Mouse (Mus musculus) mature B cell (primary cell): ENCODE measurements around the gene Ipo4.

Source experiments
- in situ Hi-C: fragments of 300-500 bp; cut with MboI; formaldehyde crosslinking; loops from 2 replicates; pipeline ENCODE4 v1.14.3; 2019

Ipo4 gene

DNA sequence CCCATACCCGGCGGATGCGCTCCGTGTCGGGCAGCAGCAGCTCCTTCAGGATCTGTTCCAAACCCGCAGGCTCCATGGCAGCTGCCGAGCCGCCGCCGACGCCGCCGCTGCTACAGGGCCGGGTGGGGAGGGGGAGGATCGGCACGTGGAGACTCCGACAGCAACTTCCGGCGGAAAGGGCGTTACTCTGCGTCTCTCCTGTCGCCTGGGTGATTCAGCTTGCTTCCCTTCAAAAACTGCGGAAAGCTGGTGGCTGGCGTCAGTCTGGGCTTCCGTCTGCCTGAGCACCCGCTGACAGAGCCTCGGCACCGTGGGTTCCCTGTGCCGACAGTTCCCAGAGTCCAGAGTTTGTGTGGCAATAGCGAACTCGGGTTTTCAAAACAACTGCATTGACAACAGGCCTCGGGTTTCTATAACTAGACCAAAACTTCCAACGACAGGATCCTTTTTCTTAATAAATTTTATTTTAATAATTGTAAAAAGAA lies at the start of gene Ipo4:
Gene Ipo4 (minus strand): TSS at position 435 of the 485 bp plus-strand sequence.
- in situ Hi-C loops: loop anchor here (5.0 kb wide), 1 partner anchor 117 kb away; no protein-coding TSS in a partner anchor

GRCm38 (mm10) chr14:55682118-55682493 lies 46.3 kb upstream of the Ipo4 start:
- in situ Hi-C loops: loop anchor here (5.0 kb wide), 1 partner anchor 60 kb away; no protein-coding TSS in a partner anchor

DNA sequence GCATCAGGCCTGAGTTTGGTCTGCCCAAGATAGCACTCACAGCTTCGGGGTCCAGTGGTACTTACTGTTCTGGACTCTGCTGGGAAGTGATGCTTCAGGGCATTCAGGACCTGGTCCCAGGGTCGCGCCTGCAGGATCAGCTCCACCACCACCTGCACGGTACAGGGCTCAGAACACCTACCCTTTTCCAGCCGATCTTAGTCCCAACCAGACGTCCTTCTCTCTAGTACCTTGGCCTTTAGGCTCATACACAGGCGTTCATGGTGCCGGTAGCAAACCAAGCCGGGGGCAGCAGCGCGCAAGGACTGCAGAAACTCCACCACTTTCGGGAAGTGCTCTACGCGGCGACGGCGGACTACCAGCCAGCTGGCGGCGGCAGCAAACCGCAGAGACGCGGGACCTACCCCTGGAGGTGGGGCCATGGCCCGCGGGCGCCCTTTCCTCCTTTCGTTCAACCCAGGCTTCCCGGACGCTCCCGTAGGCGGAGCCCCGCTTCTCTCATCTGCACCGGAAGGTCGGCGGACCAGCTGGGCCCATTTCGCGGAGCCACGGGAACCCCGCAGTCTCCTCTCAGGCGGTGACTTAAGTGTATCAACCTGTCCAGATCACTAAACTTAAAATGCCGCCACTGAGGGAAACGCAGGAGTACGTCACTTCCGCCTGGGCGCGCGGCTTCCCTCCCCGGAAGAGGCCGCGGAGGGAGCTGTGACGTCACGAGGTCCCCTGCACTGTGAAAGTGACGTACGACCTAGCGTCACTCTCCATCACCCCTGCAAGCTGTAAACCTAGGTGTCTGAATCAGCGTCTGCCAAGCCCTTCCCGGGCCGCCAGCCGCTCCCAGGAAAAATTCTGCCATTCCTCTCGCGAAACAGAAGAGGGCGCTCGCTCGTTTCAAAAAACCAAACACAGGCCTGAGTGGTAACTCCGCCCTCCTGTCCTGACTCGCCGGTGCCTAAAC lies 45.7 kb upstream of the Ipo4 start, which contains the start of gene Tinf2:
Gene Tinf2 (minus strand): TSS at position 661 of the 958 bp plus-strand sequence.
- in situ Hi-C loops: loop anchor here (5.0 kb wide), 1 partner anchor 61 kb away; no protein-coding TSS in a partner anchor

- in situ Hi-C loops: no loop called here
Measured at GRCm38 (mm10) chr14:55677615-55678014, 41.9 kb upstream of the Ipo4 start.

GRCm38 (mm10) chr14:55672741-55673060 lies 36.9 kb upstream of the Ipo4 start:
- in situ Hi-C loops: no loop called here

DNA sequence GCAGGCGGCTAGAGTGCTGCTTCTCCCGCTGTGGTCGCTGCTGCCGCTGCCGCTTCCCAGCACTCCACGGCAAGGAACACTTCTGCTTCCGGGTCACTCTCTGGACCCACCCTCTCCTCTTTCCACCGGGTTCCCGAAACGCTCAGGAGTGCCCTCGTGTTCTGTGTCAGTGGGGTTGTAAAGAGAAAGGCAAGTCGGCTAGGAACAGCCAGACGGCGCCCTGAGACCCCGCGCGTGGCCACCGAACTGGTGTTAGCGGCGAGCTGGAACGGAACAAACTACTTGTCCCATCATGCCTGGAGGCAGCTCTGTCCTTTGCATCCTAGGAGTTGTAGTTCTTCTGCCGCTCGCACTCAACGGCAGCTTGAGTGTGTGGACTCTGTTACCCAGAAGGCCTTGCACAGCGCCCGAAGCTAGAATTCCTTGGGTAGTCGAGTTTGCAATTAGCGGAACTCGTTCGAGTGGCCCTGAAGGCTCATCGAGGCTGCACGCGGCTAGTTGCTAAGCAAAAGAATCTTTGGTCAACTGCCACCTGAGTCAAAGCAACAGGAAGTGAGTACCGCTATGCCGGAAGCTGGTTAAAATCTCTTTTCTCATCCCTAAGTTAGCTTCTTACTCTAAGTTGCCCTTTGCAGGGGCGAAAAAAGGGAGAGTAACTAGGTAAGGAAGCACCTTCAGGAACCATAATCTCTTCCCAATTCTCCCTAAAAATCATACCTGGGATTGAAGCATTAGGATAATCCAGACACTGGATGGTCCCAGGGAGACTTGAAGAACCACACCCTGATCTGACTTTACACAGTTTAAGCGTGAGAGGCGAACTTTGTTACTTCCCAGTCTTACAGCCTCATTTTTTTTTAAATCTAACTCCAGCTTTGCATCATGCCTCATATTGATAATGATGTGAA lies 36.3 kb upstream of the Ipo4 start, which contains the start of the genes Gmpr2 and Nedd8:
Gene Gmpr2 (plus strand): TSS at position 109 of the 908 bp plus-strand sequence.
Gene Nedd8 (minus strand): TSS at position 292 of the 908 bp plus-strand sequence.
- in situ Hi-C loops: no loop called here

- in situ Hi-C loops: no loop called here
Measured at GRCm38 (mm10) chr14:55671486-55671832, 35.7 kb upstream of the Ipo4 start.

GRCm38 (mm10) chr14:55660636-55661035 lies 24.9 kb upstream of the Ipo4 start:
- in situ Hi-C loops: no loop called here

- in situ Hi-C loops: no loop called here
Measured at GRCm38 (mm10) chr14:55659960-55660573, 24.3 kb upstream of the Ipo4 start, which contains the start of gene Mdp1. TSS of gene Mdp1 (minus strand) at chr14:55660508.

GRCm38 (mm10) chr14:55658011-55658410 lies 22.3 kb upstream of the Ipo4 start:
- in situ Hi-C loops: no loop called here

- in situ Hi-C loops: no loop called here
Measured at GRCm38 (mm10) chr14:55656935-55657334, 21.2 kb upstream of the Ipo4 start.

- in situ Hi-C loops: no loop called here
Measured at GRCm38 (mm10) chr14:55651528-55651927, 15.8 kb upstream of the Ipo4 start.

- in situ Hi-C loops: no loop called here
Measured at GRCm38 (mm10) chr14:55649884-55650283, 14.1 kb upstream of the Ipo4 start, which contains the start of gene Tssk4. TSS of gene Tssk4 (plus strand) at chr14:55650184.

DNA sequence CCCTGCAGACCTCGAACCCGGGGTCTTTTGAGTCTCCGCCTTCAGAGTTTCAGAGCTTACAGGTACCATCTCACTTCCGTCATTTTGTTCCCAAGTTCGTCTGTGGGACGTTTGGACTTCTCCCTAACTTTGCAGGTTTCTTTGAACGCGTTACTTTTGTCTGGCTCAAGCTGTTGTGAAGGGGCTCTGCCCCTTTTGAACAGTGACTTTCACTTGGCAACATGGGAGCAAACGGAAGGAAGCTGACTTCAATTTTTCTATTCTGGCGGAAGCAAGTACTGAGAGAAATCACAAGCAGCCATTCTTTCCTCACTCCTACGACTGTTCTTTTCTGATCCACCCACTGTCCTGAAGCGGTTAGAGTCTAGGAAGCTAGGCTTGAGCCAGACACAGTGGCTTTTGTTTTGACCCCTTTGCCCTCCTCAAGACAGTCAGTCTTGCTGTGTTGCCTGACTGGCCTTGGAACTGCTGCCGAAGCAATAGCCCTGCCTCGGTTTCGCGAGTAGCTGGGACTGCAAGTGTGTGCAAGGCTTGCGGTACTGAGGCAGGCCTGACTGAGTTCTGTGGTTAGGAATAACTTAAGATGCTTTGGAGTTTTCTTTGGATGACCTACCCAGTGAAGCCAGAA lies 8.6 kb upstream of the Ipo4 start:
- in situ Hi-C loops: no loop called here

DNA sequence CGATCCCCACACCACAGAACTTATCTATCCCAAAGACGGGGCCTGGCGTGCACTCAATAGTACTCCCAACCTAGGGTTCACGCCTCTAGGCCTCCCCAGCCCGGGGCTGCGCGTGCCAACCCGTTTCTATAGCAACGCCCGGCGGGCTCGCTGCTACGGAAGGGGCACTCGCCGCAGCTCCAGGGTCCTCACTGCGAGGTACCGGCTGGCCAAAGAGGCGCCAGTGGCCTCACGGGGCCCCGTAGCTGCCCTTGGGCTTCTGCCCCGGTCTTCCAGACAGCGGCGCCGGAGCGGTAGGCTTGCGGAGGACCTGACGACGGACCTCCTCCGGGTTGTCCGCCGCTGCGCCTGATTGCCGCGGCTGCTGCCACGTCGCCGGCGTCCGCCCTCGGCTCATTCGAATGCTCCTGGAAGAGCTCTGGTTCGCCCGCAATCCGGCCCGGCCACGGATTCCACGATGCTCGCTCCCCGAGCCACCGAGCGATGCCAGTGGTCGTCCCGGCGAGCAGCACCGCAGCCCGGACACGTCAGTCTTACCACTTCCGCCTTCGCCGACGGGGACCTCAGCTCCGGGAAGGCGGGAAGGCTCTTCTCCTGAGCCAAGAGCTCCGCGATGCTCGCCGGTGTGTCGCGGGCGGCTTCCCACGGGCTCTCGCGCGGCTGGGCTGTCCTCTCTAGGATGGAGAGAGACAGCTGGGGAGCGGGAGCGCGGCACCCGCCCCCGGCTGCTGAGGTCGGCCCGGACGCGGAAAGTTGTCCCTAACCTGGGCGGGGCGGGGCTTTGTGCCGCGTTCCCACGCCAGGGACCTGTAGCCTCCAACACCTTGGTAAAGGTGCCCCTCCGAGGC lies 7.5 kb upstream of the Ipo4 start, which contains the start of gene Tm9sf1:
Gene Tm9sf1 (minus strand): TSS at position 747 of the 848 bp plus-strand sequence.
- in situ Hi-C loops: no loop called here

- in situ Hi-C loops: no loop called here
Measured at GRCm38 (mm10) chr14:55642679-55643059, 6.9 kb upstream of the Ipo4 start.

GRCm38 (mm10) chr14:55641291-55641690 lies 5.5 kb upstream of the Ipo4 start:
- in situ Hi-C loops: no loop called here

GRCm38 (mm10) chr14:55640816-55641215 lies 5.1 kb upstream of the Ipo4 start:
- in situ Hi-C loops: no loop called here

- in situ Hi-C loops: loop anchor here (5.0 kb wide), 1 partner anchor 115 kb away; no protein-coding TSS in a partner anchor
Measured at GRCm38 (mm10) chr14:55637795-55638194, 2.0 kb upstream of the Ipo4 start, which contains the start of gene Gm49378. TSS of gene Gm49378 (minus strand) at chr14:55637895.
